Mouse (Mus musculus) G1E (cell line): ENCODE results near the gene B3gat1. TPM values are rescaled to one million over a fixed set of nuclear protein-coding genes. Genes with fewer than 3 reads are reported as not detected.

Experiments
- ATAC-seq: 2 replicates; pipeline ENCODE4 v1.8.0; 2016; ENCODE audit warnings: mild to moderate bottlenecking; ENCODE audit not compliant: insufficient number of reproducible peaks, poor library complexity, low FRiP score, severe bottlenecking; ENCODE audit errors: extremely low read depth
- DNase-seq: peaks from one replicate; pipeline ENCODE4 v3.0.0; 2012; ENCODE audit warnings: low spot score
- H3K27me3 ChIP-seq: 2 replicates; pipeline ENCODE4 v1.6.1; 2012; ENCODE audit warnings: mild to moderate bottlenecking, low read length, inconsistent platforms; ENCODE audit not compliant: insufficient read depth
- H3K36me3 ChIP-seq: replicated peaks from 2 replicates; pipeline ENCODE3; 2012; ENCODE audit warnings: mild to moderate bottlenecking, inconsistent platforms
- H3K4me1 ChIP-seq: 2 replicates; pipeline ENCODE4 v1.6.1; 2012; ENCODE audit warnings: low read depth, low read length, inconsistent platforms, mixed read lengths; ENCODE audit not compliant: insufficient read depth
- H3K4me3 ChIP-seq: 2 replicates; pipeline ENCODE4 v1.5.1; 2012; ENCODE audit warnings: low read depth, mild to moderate bottlenecking, inconsistent platforms, low read length, moderate library complexity, mixed read lengths
- H3K9me3 ChIP-seq: replicated peaks from 2 replicates; pipeline ENCODE4 v1.6.1; 2012; ENCODE audit warnings: inconsistent platforms
- CTCF ChIP-seq: IDR thresholded peaks from 2 replicates; pipeline ENCODE4 v1.5.1; 2012; ENCODE audit warnings: low read depth, low read length, inconsistent platforms, mixed read lengths
- GATA1 ChIP-seq: IDR thresholded peaks from 2 replicates; pipeline ENCODE4 v1.6.1; 2012; ENCODE audit warnings: borderline replicate concordance, low read length, inconsistent platforms, mixed read lengths
- GATA2 ChIP-seq: IDR thresholded peaks from 2 replicates; pipeline ENCODE4 v1.6.1; 2012; ENCODE audit warnings: low read depth, low read length, inconsistent platforms, borderline replicate concordance
- POLR2AphosphoS5 ChIP-seq: IDR thresholded peaks from 2 replicates; pipeline ENCODE4 v1.6.1; 2012; ENCODE audit warnings: low read depth, low read length, inconsistent platforms; ENCODE audit not compliant: insufficient replicate concordance
- TAL1 ChIP-seq: conservative IDR thresholded peaks from 2 replicates; pipeline ENCODE4 v1.6.1; 2012; ENCODE audit warnings: low read depth, low read length, inconsistent platforms, mixed read lengths
- polyA plus RNA-seq: library from polyadenylated mRNA; stranded (reverse); fragments of >175 nt; gene quantifications from 2 replicates; pipeline ENCODE4 v1.2.3, GENCODE M21; 2012
- total RNA-seq, 2 experiments: library from RNA; stranded (forward) in 1 of 2; stranded (reverse) in 1 of 2; fragments of 200-1000 nt in 1 of 2; fragments of >200 nt in 1 of 2; fragmentation: Nextera tagmentation in 1 of 2; gene quantifications; 2 replicates each; pipeline ENCODE4 v1.2.3; 2014 to 2017

Gene B3gat1
- total and polyA plus RNA-seq, 3 experiments = 0.11 TPM; not detected in 2

- no peak for ATAC-seq
- Histone ChIP-seq H3K4me1 (no peaks in the 10 kb centered on the region), H3K36me3 (no peaks in the 10 kb centered on the region), H3K9me3 (peaks cover 18% of the 10 kb centered on the region), H3K27me3 (no peaks in the 10 kb centered on the region), H3K4me3 (no peak overlapping the region; the same call in 1 of the 2 replicates)
- DNase-seq = no peak
- no peak for TF ChIP-seq POLR2AphosphoS5
- TF ChIP-seq GATA1 = no peak
- no peak for TF ChIP-seq CTCF
- no peak for TF ChIP-seq GATA2
- no peak for TF ChIP-seq TAL1
Measured at GRCm38 (mm10) chr9:26733986-26734385, 458 bp downstream of the B3gat1 start.

GRCm38 (mm10) chr9:26737116-26737515 is 3.6 kb downstream of the B3gat1 start:
- TF ChIP-seq GATA2 (no peak), GATA1 (no peak), CTCF (no peak), POLR2AphosphoS5 (no peak), TAL1 (no peak)
- Histone ChIP-seq H3K4me3 (no peak overlapping the region), H3K27me3 (no peaks in the 10 kb centered on the region), H3K9me3 (peaks cover 19% of the 10 kb centered on the region), H3K36me3 (no peaks in the 10 kb centered on the region), H3K4me1 (no peaks in the 10 kb centered on the region)
- ATAC-seq (no peak), DNase-seq (no peak)

DNA sequence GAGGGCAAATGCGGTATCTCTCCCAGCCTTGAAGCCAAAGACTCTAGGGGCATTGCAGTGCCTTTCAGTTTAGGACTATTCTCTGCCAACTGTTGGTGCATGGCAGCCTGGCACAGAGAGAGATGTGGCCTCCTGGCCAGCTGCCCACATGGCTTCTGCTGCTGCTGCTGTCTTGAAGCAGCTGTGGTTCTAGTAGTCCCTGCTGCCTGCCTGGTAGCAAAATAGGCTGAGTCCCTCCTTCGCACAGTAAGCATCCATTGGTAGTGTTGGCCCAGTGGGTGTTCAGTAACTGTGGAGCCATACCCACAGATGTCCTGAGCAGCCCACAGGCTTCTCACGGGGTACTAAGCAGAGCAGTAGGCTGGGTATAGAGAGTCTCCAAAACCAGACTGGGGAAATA is 9.3 kb downstream of the B3gat1 start:
- Histone ChIP-seq H3K9me3 (peaks cover 2% of the 10 kb centered on the region), H3K4me1 (no peaks in the 10 kb centered on the region), H3K36me3 (no peaks in the 10 kb centered on the region), H3K27me3 (no peaks in the 10 kb centered on the region), H3K4me3 (no peak overlapping the region)
- TF ChIP-seq POLR2AphosphoS5 (no peak), GATA2 (no peak), CTCF (no peak), GATA1 (no peak), TAL1 (no peak)
- no peak for DNase-seq
- no peak for ATAC-seq

DNA sequence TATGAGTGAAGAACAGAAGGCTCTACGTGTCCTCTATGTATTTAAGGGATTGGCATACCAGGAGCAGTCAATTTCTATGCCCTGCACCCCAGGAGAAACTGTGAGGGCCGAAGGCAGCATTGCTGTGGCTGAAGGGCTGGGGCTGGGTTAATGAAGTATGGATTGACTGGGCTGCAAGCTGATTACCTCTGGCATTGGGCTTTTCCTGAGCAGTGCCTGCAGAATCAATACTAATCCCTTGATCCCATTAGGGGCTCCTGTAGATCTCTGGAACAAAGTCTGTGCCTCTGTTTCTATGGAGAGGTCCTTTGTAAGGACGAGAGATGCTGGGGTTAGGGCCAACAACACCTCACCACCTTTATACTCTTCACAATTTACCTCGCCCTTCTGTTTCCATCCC is 13.6 kb downstream of the B3gat1 start:
- TF ChIP-seq TAL1 = no peak
- TF ChIP-seq GATA1 = no peak
- no peak for TF ChIP-seq POLR2AphosphoS5
- TF ChIP-seq CTCF = no peak
- TF ChIP-seq GATA2 = no peak
- Histone ChIP-seq H3K36me3 (no peaks in the 10 kb centered on the region), H3K27me3 (no peaks in the 10 kb centered on the region), H3K4me1 (no peaks in the 10 kb centered on the region), H3K4me3 (no peak overlapping the region), H3K9me3 (peaks cover 7% of the 10 kb centered on the region)
- ATAC-seq (no peak), DNase-seq (no peak)

GRCm38 (mm10) chr9:26748893-26749292 is 15.4 kb downstream of the B3gat1 start:
- Histone ChIP-seq H3K36me3 (no peaks in the 10 kb centered on the region), H3K4me3 (no peak overlapping the region), H3K27me3 (no peaks in the 10 kb centered on the region), H3K9me3 (peaks cover 7% of the 10 kb centered on the region), H3K4me1 (no peaks in the 10 kb centered on the region)
- no peak for TF ChIP-seq GATA1
- no peak for ATAC-seq
- DNase-seq = no peak

DNA sequence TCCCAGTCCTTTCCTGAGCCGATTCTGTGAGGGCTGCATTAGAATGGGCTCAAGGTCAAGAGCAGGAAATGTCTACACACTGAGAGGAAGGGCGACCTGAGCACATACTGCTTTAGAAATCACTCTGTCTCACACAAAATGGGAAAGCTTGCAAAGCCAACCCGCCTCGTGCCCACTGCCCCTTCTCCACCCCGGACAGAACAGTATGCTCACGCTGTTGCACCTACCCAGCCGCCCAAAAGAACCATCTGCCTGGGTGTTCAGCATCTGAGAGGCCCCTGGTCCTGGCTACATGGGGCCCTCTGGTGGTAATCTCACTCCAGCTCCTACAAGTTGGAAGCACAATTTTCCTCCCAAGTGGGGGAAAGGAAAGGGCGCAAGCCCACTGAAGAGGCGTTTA is 26.6 kb downstream of the B3gat1 start:
- Histone ChIP-seq H3K36me3 (no peaks in the 10 kb centered on the region), H3K4me3 (no peak overlapping the region), H3K9me3 (peaks cover 7% of the 10 kb centered on the region), H3K4me1 (no peaks in the 10 kb centered on the region; the same call in 1 of the 2 replicates), H3K27me3 (no peaks in the 10 kb centered on the region)
- TF ChIP-seq CTCF = no peak
- no peak for TF ChIP-seq GATA2
- no peak for TF ChIP-seq GATA1
- TF ChIP-seq TAL1 = no peak
- TF ChIP-seq POLR2AphosphoS5 = no peak
- ATAC-seq (no peak), DNase-seq (no peak)

DNA sequence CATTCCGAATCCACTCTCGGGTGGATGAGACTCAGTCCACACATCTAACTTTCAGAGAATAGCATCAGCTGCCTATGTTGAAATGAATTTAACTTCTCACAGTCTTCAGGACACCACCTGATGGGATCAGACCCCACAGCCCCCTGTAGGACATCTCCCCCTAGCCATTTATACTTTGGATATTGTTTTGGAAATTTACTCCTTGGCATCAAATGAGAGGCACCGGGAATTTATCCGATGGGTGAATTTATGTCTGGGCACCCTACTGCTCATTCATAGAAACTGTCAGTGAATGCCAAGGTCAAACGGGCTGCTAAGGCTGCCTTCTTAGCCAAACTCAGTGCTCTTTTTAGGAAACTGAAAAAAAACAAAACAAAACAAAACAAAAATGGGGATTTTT is 27.0 kb downstream of the B3gat1 start:
- H3K9me3 ChIP-seq = peaks cover 4% of the 10 kb centered on the region
- no peaks in the 10 kb centered on the region for H3K36me3 ChIP-seq
- TF ChIP-seq POLR2AphosphoS5 (no peak), TAL1 (no peak), CTCF (no peak), GATA2 (no peak), GATA1 (no peak)
- H3K4me1 ChIP-seq = no peaks in the 10 kb centered on the region; the same call in 1 of the 2 replicates
- ATAC-seq (no peak), DNase-seq (no peak)
- H3K4me3 ChIP-seq = no peak overlapping the region
- H3K27me3 ChIP-seq = no peaks in the 10 kb centered on the region
